Mouse (Mus musculus) adipocyte (in vitro differentiated cells): ENCODE measurements at regions not wholly inside any gene's neighbourhood (a gene's known extent, or its start where the extent isn't known, plus 50 kb on each side); places are given as distances from the start of the nearest gene placed in this dataset.

Experiments
- DNase-seq: peaks from one replicate; pipeline ENCODE4 v3.0.0-alpha.2; 2016; ENCODE audit warnings: low spot score

DNA sequence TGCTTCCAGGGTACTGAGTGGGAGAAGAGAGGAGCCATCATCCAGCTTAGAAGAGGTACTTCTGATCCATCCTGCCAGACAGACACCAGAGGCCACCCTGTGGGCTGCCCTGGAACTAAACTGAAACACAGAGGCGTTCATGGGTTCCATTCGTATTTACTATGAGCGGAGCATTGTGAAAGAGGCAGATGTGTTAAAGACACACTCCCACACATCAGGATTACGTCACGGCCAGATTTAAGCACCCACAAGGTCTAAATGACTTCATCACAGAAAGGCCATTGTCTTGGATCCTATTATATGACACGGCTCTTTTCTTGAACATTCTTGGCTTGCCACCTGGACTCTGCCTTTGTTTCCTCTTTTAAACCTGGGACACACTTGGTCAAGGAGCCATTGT is 141.0 kb upstream of the Arglu1 start:
- DNase-seq, result no peak

DNA sequence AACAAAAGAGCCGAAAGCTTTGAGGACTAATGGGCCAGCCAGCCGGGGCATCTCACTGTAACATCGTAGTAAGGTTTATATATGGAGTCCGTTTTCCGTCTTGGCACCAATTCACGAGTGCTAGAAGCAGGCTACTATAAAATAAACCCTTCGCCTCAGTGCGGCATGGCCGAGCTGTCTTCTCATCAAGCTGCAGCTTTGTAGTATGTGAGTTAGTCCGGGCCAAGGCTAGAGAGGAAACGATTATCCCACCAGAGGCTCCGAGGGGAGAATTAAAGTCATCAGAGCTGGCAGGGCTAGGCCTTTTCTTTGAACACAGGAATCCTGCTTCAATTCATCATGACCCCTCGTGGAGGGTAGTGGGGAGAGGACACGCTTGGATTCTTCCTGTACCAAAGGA is 138.9 kb upstream of the Arglu1 start:
- DNase-seq, result no peak

DNA sequence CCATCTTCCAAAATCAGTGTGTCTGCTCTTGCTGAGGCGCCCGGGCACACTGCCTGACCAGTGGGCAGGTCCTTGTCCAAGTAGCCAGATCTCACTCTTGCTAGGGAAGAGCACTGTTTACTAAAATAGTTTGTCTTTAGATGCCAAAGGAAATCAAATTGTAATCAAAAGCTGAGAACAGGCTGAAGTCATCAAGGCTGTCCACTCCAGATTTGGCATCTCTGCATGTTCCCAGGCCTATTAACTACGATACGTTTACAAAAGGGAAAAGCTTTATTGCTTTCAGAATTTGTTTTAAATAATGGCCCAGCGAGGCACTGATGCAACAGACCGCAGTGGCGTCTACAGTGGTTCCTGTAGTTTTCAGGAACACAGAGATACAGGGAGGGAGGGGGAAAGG is 137.2 kb upstream of the Arglu1 start:
- no peak for DNase-seq

DNA sequence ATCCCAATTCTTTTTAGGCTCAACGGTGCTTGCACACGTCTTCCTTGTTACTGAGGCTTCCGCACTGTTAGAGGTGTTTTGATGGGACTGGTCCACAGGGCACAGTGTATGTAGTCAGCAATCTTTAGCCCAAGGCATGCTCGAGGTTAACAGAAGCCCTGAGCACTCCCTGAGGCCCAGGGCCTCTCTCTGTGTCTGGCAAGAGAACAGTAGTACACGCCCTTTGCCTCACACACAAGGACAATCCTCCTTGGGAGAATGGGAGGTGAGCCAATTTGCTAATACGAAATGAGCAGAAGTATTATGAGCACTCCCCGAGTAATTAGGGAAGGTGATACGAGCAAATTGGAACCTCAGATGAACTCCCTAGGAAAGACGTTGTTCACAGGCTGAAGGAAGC is 136.5 kb upstream of the Arglu1 start:
- no peak for DNase-seq

DNA sequence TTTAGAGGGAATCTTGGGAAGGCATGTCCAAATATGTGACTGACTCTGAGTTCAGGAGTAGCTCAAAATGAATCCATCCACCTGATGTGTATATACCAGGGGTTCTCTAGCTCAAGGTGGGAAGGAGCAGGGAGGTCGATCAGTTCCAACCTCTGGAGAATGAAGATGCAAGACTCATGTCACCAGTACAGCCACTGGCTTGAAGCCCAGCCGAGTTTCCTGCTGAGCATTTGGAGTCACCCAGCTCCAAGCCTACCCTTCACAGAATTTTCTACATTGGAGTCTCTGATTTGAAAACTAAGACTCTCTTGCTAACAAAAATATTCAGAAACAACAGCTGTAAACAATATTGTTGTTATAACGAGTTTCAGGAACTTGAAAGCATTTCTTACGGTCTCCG is 134.6 kb upstream of the Arglu1 start:
- DNase-seq, result no peak

DNA sequence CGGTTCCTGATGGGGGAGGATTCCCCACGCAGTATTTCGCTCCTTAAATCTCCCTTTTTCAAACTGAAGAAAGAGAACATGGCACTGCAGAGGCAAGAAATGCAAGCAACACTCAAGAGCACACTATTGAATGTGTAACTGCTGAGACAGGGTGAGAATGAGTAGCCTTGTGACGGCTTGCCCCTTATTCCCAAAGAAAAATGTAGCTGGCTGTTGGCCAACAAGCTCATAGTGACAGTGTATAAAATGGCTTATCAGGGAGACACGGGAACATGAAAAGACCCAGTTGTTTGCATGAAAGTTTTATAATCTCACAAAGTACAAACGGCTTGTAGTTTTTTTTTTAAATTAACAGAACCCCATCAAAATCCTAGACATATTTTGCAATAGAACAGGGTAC is 130.8 kb upstream of the Arglu1 start:
- no peak for DNase-seq

DNA sequence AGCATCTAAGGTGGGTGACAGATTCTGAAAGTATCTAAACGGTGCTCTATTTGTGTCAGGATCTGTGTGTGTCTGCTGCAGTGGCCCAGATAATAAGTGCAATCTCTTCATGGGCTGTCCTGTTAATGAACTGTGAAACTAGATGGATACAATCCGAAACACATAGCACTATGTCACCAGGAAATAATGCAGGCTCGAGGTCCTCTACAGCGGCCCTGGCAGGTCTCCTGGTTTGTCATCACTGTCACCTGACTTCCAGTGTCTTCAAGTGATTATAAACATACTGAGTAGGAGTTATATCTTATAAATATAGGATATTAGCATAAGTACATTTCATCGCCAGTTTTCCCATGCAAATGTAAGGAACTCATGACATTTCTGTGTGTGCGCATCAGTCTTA is 130.3 kb upstream of the Arglu1 start:
- DNase-seq, result no peak

DNA sequence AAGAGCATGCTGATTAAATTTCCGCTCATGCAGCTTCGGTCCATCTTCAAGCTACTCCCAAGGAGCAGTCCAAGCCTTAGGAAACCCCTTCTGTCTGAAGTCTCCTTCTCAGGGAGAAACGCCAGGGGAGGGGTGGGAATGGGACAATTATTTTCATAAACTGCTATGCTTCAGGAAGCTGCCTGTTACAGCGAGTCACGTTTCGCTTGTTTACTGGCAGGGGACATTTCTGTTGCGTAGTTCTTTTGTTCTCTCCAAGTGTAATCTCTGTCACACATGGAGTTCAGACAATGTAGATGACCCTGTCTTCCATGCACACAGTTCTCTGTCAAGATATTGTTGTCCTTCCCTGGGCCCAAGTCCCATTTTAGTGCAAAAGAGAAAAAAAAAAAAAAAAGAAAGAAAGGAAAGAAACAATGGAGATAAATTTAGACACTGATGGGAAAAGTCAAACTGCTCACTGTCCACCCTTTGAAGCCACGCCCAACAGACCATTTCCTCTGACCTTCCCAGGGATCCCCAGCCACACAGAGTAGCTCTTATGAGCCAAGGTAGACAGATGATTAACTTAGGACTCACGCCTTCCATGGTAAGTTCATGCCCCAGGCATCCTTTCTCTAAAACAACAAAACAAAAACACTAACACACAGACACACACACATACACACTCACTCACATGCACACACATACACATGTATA is 129.1 kb upstream of the Arglu1 start:
- no peak for DNase-seq

DNA sequence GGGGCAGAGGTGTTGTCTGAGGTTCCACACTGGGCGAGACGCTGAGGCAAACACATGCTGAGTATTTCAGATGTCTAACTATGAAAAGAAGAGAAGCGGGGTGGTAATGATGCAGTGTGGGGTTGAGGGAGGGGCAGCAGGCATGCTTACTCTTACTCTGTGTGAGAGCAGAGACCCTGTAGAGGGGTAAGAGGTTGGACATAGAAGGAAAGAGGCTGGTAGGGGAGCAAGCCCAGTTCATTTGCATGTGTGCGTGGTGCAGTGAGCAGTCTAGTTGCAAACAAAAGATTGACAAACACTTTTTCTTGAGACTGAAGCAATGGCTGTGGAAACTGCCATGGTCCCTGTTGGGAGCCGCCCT is 122.5 kb upstream of the Arglu1 start:
- no peak for DNase-seq

DNA sequence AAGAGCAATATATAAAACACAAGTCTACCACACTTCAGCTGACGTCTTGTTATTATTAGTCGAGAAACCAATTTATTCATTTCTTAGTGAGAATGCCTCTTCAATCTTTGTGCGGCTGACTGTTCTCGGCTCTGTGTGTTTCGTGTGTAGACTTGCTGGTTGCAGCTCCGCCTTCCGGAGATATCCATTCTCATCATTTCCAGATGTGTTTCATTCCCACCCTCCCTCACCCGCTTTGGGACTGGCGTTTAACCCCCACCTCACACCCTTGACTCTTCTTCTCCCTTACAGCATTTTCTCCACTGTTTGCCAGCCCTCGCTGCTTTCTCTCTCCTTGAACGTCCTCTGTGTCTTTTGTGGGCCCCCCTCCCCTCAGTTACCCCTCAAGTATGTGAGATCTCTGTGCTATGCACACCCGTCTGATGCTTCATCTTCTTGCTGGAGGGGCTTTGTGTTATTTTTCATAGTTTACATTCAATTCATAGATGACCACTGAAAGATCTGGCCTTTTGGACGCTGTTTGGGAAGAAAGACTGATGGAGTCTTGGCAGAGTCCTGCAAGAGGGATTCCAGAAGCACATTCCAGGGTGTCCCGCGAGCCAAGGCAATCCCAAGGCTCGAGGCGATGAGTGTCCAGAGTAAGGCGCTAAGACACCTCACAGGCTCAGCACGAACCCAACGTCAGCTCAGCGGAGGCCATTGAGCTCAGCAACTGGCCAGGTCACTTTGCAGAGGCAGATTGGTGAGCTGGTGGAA is 121.9 kb upstream of the Arglu1 start:
- DNase-seq, result no peak

DNA sequence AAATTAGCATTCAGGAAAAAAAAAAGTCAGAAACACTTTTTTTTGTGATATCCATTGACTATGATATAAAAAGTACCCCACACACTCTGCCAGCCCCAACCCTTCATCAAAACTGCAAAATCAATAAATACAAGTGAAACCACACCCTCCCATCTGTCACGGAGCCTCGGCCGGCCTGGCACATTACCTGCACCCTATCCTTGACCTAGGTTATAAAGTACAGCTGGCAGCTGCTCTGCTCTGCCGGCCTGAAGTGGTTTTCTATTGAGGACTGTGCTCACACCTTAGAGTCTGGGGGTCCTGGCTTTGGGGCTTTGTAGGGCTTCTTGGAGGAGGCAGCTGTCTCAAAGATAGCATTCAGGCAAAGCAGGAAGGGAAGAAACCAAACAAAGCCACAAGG is 120.6 kb upstream of the Arglu1 start:
- no peak for DNase-seq

DNA sequence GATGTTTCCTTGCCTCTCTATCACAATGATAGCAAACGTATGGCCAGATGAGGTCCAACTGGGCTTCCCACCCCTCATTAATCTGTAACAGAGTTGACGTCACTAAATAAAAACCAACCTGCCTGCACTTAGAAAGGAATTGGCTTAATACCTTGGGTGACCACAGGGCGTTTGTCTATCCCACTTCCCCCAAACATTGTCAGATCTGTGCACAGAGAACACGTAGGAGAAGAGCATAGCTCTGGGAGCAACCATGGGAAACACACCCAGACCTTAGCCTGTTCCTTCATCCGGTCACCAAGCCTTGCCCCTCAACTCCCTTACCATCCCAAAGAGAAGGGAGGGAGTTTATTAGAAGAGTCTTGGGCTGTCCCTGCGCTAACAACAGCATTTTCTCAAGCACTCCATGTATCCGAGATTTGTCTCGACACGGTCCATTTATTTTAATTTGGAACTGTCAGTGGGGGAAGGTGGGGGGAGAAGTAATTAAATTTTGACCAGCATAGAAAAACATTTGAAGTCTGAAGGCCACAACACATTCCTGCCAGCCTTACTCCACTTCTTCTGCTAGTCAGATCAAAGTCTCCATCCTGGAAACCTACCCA is 119.6 kb upstream of the Arglu1 start:
- DNase-seq, result no peak

DNA sequence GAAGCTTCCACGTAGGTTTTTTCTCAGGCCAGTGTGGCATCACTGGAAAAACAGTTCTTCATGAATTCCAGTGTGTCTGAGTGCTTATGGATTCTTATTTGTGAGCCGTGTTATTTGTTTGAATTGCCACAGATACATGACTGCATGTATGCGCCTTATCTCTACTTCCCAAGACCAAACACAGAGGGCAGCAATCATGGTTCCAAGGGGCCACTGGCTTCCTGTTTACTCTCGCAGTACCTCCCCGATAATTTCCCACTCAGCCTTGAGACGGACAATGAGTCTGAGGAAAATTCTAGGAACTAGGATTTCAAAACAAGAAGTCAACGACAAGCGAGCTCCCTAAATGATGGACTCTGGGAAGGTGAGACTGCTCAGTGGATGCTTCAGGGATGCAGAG is 119.0 kb upstream of the Arglu1 start:
- DNase-seq, result no peak

DNA sequence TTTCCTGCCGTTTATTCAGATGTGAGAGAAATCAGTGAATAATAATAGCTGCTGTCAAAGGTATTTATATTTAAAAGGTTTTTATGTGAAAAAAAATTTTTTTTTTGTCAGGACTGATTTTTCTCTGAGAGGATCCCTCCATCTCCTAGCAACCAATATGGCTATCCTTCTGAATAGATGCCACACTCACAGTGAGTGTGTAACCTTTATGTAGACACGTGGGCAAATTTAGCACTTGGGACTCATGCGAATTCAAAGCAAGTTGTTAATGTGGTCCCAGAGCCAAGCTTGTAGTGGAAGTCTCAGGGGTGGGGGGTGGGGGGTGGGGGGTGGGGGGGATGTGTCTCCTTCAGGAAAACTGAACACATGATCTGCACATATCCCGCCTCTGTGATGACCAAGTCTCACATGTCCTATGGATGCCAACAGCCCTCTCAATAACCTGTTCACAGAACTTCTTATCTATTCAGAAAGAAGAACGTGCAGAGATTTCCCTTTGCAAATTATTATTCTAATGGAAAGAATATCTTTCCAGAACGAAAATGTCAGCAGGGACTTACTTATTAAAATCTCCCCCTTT is 112.5 kb upstream of the Arglu1 start:
- DNase-seq, result no peak

DNA sequence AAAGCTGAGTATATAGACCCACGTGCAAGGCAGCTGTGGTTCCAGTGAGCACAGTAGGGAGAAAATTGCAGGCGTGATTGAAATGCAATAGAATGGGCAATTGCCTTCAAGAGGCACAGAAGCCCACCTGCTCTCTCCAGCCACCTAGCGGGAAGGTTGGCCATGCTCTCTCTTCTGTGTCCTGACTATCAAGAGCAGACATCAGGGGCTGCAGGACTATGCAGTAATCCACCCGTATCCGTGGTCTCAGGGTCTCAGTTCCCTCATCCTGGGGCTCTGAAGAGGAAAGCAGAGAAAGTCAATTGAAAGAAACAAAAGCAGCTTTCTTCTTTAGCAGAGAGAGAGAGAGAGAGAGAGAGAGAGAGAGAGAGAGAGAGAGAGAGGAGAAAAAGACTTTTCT is 112.0 kb upstream of the Arglu1 start:
- no peak for DNase-seq

DNA sequence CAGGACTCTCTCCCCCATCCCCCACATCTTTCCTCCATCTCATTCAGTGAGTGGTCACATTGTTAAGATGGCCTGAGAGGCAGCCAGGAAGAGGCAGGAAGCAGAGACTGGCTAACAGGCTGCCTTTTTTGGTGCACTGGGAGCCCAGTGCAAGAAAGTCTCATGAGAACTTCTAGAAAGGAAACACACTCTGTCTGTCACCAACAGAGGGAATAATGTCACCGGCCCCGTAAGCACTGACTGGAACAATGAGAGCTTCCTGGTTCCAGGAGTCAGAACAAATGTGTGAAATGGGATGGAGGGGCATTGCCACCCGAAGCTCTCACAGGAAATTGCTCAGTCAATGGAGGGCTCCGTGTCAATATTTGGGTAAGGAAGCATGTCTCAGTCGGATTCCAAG is 111.3 kb upstream of the Arglu1 start:
- DNase-seq, result no peak

DNA sequence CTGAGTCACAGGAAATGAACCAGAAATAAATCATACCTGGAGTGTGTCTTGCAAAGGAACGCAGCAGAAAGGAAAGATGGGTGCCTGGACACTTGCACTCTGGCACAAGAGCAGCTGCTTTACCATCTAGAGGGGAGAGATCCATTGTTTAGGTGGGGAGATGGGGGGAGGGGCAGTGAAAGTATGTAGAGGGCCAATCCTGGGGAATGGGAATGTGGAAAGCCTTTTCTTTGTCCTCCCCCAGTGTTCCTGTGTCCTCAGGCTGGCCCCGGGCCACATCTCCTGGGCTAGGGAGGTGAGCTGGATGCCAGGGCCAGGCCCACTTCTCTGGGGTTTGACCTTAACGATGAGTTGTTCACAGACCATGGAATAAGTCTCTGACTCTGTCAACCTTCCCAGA is 107.2 kb upstream of the Arglu1 start:
- no peak for DNase-seq

DNA sequence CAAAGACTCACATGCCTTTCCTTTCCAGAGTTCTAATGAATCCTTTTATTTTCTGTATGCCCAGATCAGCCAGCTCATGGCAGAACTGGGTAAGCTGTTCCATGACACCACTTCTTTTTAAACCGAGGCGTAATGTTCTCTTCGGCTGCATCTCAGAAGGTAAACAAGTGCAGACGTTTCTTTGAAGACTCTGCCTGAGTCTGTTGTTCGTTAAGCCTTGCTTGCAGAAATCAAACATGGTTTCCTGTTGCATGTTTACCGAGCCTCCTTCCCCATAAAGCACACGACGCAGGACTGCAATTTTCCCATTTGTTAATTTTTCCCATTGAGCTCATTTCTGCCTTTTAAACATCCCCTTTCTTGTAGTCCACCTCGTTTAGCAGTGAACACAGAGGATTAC is 106.6 kb upstream of the Arglu1 start:
- DNase-seq, result no peak

DNA sequence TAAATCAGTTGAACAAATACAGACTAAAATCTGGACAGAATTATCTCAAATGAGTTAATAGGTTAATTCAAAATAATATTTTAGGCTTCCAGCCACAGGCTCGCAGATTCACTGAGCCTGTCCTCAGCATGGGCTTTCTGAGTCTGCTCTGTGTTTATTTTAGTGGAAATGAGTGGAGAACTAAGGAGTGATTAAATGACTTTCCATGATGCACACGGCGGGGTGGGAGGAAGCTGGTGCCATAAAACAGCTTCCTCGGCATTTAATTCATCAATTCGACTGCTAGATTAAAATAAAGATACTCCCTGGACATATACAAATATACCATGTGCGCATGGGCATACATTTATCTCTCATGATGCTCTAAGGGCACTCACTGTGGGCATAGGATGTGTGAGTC is 104.4 kb upstream of the Arglu1 start:
- DNase-seq, result no peak

DNA sequence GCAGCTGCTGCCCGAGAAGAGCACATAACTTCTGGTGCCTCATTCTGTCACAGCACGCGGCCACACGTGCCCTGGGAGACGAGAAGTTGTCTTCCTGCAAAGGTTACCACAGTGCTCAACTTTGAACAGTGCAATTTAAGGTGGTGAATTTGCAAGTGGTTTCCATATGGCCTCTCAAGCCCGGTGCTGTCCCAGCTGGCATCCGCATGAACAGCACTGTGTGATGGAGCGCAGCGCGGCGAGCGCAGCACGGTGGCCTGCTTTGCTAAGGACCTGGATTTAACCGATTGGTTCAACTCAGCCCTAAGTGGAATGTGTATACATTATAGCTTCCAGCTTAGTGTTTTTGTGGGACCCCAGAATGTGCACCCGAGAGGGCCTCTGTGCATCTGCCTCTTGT is 89.6 kb upstream of the Arglu1 start:
- DNase-seq, result no peak

DNA sequence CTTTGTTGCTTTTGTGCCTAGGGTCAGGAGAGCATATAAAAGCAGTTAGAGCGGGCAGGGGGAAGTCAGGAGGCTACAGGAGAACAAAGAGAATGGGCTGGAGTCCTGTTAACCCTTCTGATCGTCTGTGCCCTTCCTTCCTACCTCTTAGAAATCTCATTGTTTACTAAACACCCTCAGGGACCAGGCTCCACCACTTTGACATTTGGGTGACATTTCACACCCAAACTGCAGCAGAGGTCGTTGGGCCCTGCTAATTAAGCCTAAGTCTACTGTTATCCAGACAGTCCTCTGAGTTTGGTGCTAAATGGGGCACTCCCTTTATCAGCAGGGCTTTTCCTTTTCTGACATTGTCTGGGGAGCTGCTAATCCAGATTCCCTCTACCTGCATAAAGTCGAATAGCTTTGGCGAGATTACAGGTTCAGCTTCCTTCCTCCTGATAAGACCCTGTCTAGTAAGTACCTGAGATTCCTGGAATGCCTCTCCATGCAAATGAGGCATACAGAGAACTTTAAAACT is 84.2 kb upstream of the Arglu1 start:
- DNase-seq, result no peak

DNA sequence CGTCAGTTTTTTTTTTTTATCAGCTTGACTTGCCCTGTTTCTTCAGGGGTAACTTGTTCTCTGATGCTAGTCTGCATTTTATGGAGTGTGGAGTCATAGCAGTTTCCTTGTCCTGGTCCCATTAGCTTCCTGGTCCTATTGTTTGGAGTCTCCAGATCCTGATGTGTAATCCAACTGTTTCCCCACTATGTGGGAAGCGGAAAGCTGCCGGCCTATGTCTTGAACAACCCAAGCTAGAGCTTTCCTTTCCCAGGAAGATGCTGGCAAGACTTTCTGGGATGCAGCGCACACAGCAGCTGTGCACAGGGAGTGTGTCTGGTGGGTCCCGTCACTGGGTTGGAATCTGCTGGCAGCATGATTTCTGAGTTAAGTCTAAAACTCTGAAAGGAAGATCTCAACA is 82.1 kb upstream of the Arglu1 start:
- DNase-seq, result no peak

DNA sequence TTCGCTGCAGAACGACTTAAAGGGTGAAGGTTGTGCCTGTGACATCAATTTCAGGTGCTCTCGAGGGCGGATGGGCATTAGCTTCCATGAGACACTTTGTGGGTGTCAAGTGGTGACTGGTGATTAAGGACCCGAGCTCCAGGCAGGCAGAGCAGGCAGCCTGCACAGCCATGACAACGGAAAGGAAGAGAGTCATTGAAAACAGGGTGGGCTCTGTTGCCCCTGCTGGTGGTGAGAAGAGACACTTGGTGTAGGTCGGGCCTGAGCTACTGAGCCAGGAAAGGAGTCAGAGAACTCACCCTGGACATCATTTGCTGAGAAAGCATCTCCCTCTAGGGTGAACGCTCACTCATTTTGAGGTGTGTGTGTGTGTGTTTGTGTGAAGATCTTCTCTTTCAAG is 80.1 kb upstream of the Arglu1 start:
- DNase-seq, result no peak
